Mouse (Mus musculus) megakaryocyte-erythroid progenitor cell, adult 5-6 weeks (primary cell): ENCODE data around the gene Msl2. TPM values are rescaled to one million over a fixed set of nuclear protein-coding genes. Genes with fewer than 3 reads are reported as not detected.

Experiments used
- ATAC-seq: replicated peaks from 2 replicates; pipeline ENCODE4 v1.8.0; 2016; ENCODE audit warnings: mild to moderate bottlenecking, inconsistent platforms; ENCODE audit not compliant: severe bottlenecking, poor library complexity, low FRiP score, low TSS enrichment
- total RNA-seq, 2 experiments: library from RNA; stranded (forward) in 1 of 2; stranded (reverse) in 1 of 2; fragments of 200-1000, 215-1000 nt in 1 of 2; fragments of >200 nt in 1 of 2; fragmentation: Nextera tagmentation in 1 of 2; gene quantifications; 2 replicates each; pipeline ENCODE4 v1.2.3; 2014 to 2017

The Msl2 gene
- total RNA-seq (2014; fragmentation: Nextera tagmentation) (50.4 and 86.2 TPM in 2 replicates), total RNA-seq (2017) (50.3 and 52.2 TPM in 2 replicates)

GRCm38 (mm10) chr9:101073987-101074331 is at the start of gene Msl2:
Gene Msl2, plus strand, starts transcription at chr9:101074101.
- ATAC-seq: peak; percentile 11

GRCm38 (mm10) chr9:101033761-101034447 is 40.0 kb upstream of the Msl2 start:
- no peak for ATAC-seq

GRCm38 (mm10) chr9:101034448-101035098 is 39.3 kb upstream of the Msl2 start, which contains the start of gene Pccb:
Gene Pccb, minus strand, starts transcription at chr9:101034898.
- peak; percentile 93 for ATAC-seq

GRCm38 (mm10) chr9:101035836-101036596 is 37.9 kb upstream of the Msl2 start:
- no peak for ATAC-seq

- no peak for ATAC-seq
Measured at GRCm38 (mm10) chr9:101036876-101037275, 37.0 kb upstream of the Msl2 start.

GRCm38 (mm10) chr9:101037396-101037795 is 36.5 kb upstream of the Msl2 start:
- ATAC-seq: no peak

GRCm38 (mm10) chr9:101038634-101039033 is 35.3 kb upstream of the Msl2 start:
- ATAC-seq: no peak

GRCm38 (mm10) chr9:101041508-101041907 is 32.4 kb upstream of the Msl2 start:
- ATAC-seq: no peak

GRCm38 (mm10) chr9:101042249-101042648 is 31.7 kb upstream of the Msl2 start:
- no peak for ATAC-seq

- no peak for ATAC-seq
Measured at GRCm38 (mm10) chr9:101045710-101046338, 28.1 kb upstream of the Msl2 start.

GRCm38 (mm10) chr9:101052007-101052406 is 21.9 kb upstream of the Msl2 start:
- no peak for ATAC-seq

- no peak for ATAC-seq
Measured at GRCm38 (mm10) chr9:101052691-101053090, 21.2 kb upstream of the Msl2 start.

GRCm38 (mm10) chr9:101053279-101053678 is 20.6 kb upstream of the Msl2 start:
- ATAC-seq: no peak

- ATAC-seq: no peak
Measured at GRCm38 (mm10) chr9:101057156-101057555, 16.7 kb upstream of the Msl2 start.

- ATAC-seq: peak; percentile 84
Measured at GRCm38 (mm10) chr9:101061035-101061434, 12.9 kb upstream of the Msl2 start.

- no peak for ATAC-seq
Measured at GRCm38 (mm10) chr9:101062253-101062780, 11.6 kb upstream of the Msl2 start.

GRCm38 (mm10) chr9:101065076-101065602 is 8.8 kb upstream of the Msl2 start:
- no peak for ATAC-seq

GRCm38 (mm10) chr9:101069781-101070180 is 4.1 kb upstream of the Msl2 start:
- ATAC-seq: no peak

- ATAC-seq: no peak
Measured at GRCm38 (mm10) chr9:101072506-101072905, 1.4 kb upstream of the Msl2 start.
